Mouse (Mus musculus) adrenal gland, adult (tissue): ENCODE data around the gene Ssmem1.

Experiments
- DNase-seq, 2 experiments: peaks; one replicate each; pipeline ENCODE4 v3.0.0; 2022 to 2023; ENCODE audit warnings: low spot score in 1 of 2; ENCODE audit not compliant: inconsistent age in 2 of 2

The Ssmem1 gene

GRCm38 (mm10) chr6:30509265-30510239 lies at the start of gene Ssmem1, which contains the start of gene Tmem209:
TSS of gene Ssmem1 (plus strand) at chr6:30509849.
TSS of gene Tmem209 (minus strand) at chr6:30509783.
- peak; percentile 99 for DNase-seq

- peak; percentile 34 to 70 for DNase-seq
Observed at GRCm38 (mm10) chr6:30460750-30461446, 48.8 kb upstream of the Ssmem1 start.

- no peak for DNase-seq
Observed at GRCm38 (mm10) chr6:30461755-30462344, 47.8 kb upstream of the Ssmem1 start.

GRCm38 (mm10) chr6:30462822-30463221 lies 46.8 kb upstream of the Ssmem1 start:
- DNase-seq: no peak

GRCm38 (mm10) chr6:30465586-30465985 lies 44.1 kb upstream of the Ssmem1 start:
- no peak for DNase-seq

- DNase-seq: no peak
Observed at GRCm38 (mm10) chr6:30468058-30468457, 41.6 kb upstream of the Ssmem1 start.

GRCm38 (mm10) chr6:30468684-30469083 lies 41.0 kb upstream of the Ssmem1 start:
- DNase-seq: peak; percentile 33 to 74

- DNase-seq: peak; percentile 78 to 85
Observed at GRCm38 (mm10) chr6:30469370-30469769, 40.3 kb upstream of the Ssmem1 start.

- DNase-seq: no peak
Observed at GRCm38 (mm10) chr6:30471706-30472105, 37.9 kb upstream of the Ssmem1 start.

- no peak for DNase-seq
Observed at GRCm38 (mm10) chr6:30476025-30476765, 33.5 kb upstream of the Ssmem1 start.

GRCm38 (mm10) chr6:30477210-30477714 lies 32.4 kb upstream of the Ssmem1 start:
- DNase-seq: no peak

- no peak for DNase-seq
Observed at GRCm38 (mm10) chr6:30477784-30478183, 31.9 kb upstream of the Ssmem1 start.

- DNase-seq: no peak
Observed at GRCm38 (mm10) chr6:30479418-30479817, 30.2 kb upstream of the Ssmem1 start.

GRCm38 (mm10) chr6:30482908-30483307 lies 26.7 kb upstream of the Ssmem1 start:
- no peak for DNase-seq

GRCm38 (mm10) chr6:30486504-30486903 lies 23.1 kb upstream of the Ssmem1 start:
- no peak for DNase-seq

GRCm38 (mm10) chr6:30499049-30499448 lies 10.6 kb upstream of the Ssmem1 start:
- DNase-seq: no peak

- DNase-seq: no peak
Observed at GRCm38 (mm10) chr6:30508824-30509223, 825 bp upstream of the Ssmem1 start.

- DNase-seq: peak in 1 of 2 experiments; percentile 20
Observed at GRCm38 (mm10) chr6:30510291-30510690, 642 bp downstream of the Ssmem1 start.

GRCm38 (mm10) chr6:30514242-30514641 lies 4.6 kb downstream of the Ssmem1 start:
- DNase-seq: no peak

- DNase-seq: no peak
Observed at GRCm38 (mm10) chr6:30520400-30520799, 10.8 kb downstream of the Ssmem1 start.
